Mouse (Mus musculus): ENCODE results near the gene Jarid2.

DNA sequence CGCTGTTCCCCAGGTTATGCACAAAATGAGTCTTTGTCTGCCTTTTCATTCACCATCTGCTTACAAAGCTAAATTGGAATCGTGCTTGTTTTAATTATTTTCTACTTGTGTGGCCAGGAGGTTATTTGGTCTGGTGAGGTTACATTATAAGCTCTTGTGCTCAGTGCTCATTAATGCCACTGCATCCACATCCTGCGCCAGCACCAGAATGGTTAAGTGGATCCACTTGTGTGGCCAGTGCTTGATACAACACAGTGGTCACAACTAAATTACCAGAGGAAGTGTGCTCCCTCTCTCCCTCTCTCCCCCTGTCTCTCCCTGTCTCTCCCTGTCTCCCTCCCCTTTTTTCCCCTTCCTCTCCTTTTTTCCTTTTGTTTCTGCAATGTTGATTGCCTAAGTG is 66.6 kb downstream of the Jarid2 start:
- TF ChIP-seq CTCF (IDR thresholded peaks at IDR 0.05; ENCODE audit: borderline replicate concordance, insufficient read depth, low read depth, low read length) (no peak), POLR2A (IDR thresholded peaks at IDR 0.05; ENCODE audit: borderline replicate concordance, insufficient read depth, low read length) (no peak)

Measured in cerebellum, adult 2 months (tissue).